Mouse (Mus musculus) G1E (cell line): ENCODE data around the gene AU021092.

Source experiments
- CTCF ChIP-seq: IDR thresholded peaks from 2 replicates; pipeline ENCODE4 v1.5.1; 2012; ENCODE audit warnings: low read depth, low read length, inconsistent platforms, mixed read lengths
- GATA1 ChIP-seq: IDR thresholded peaks from 2 replicates; pipeline ENCODE4 v1.6.1; 2012; ENCODE audit warnings: borderline replicate concordance, low read length, inconsistent platforms, mixed read lengths
- POLR2AphosphoS5 ChIP-seq: IDR thresholded peaks from 2 replicates; pipeline ENCODE4 v1.6.1; 2012; ENCODE audit warnings: low read depth, low read length, inconsistent platforms; ENCODE audit not compliant: insufficient replicate concordance

DNA sequence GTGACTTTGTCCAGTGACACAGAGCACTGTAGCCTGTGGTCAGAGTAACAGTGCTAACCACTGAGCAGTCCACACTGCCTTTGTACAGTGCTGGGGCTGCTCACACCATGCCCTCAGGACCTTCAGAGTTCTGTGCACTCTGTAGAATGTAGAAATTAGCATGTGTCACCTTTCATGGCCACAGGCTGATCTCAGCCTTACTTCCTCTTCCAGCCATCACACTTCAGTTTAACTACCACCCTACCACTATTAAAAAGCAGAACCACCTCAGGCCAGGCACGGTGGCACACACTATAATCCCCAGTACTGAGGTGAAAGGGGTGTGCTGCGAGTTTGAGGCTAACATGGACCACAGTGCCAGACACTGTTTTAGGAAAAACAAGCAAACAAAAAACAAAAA is 11.7 kb downstream of the AU021092 start:
- no peak for TF ChIP-seq CTCF
- TF ChIP-seq POLR2AphosphoS5, result no peak
- TF ChIP-seq GATA1, result no peak
